Mouse (Mus musculus) cerebellum, postnatal 14 days (tissue): ENCODE results near the gene Gm4131.
"Not testable (repeated sequence)": the region's sequence is repeated elsewhere in the genome, so short reads cannot be mapped to it uniquely, and the experiment has no call there.

Source experiments
- DNase-seq, 2 experiments: peaks; one replicate each; pipeline ENCODE4 v3.0.0; 2021; ENCODE audit warnings: mixed read lengths in 2 of 2

Gene Gm4131

DNA sequence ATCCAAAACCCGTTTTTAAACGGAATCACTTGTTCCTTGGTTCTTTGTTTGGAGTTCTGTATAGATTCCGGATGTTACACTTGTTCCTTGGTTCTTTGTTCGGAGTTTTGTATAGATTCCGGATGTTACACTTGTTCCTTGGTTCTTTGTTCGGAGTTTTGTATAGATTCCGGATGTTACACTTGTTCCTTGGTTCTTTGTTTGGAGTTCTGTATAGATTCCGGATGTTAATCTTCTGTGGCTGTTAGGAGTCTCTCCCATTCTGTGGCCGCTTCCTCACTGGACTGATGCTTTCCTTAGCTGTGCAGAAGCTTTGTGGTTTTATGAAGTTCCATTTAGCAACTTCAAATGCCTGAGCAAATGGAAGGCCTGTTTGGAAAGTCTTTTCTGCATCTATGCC lies at the start of gene Gm4131:
Gene Gm4131 (minus strand): TSS at position 101 of the 400 bp plus-strand sequence.
- DNase-seq = not testable (repeated sequence)

- DNase-seq = no peak
Observed at GRCm38 (mm10) chr14:62609904-62610303, 43.2 kb upstream of the Gm4131 start.

GRCm38 (mm10) chr14:62607791-62608196 lies 41.1 kb upstream of the Gm4131 start:
- peak; percentile 45 to 48 for DNase-seq

DNA sequence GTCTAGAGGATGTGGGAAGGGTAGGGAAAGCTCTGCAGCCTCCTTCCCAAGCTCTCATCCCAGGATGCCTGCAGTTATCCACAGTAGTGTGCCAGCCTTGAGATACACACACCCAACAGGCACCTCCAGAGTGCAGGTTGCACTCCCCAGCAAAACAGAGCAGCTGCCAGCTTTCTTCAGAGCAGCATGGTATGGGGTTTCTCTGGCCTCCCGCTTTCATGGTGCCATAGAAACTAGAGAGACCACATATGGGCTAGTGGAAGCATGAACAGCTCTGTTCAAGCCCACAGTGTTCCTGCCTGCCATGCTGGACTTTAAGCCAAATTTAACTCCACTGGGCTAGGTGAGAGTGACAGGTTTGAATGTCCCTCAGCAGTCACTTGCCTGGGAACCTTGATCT lies 36.1 kb upstream of the Gm4131 start:
- DNase-seq = no peak

DNA sequence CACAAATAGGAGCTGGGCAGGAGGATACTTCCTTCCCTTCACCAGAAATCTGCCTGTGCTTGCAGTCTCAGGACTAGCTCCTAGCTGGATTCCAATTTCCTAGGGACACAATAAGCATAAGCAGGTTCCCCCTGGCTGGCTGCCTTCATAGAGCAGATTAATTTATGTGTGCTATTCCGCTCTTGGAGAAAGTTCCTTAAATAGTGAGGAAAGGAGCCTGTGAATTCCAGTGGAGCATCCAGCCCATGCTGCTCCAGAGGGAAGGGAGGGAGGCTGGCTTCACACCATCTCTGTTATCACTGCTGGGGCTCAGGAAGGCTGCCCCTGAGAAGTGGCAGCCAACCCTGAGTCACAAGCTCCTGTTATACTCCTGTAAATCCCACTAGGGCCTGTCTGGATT lies 35.5 kb upstream of the Gm4131 start:
- no peak for DNase-seq

GRCm38 (mm10) chr14:62600109-62600522 lies 33.4 kb upstream of the Gm4131 start:
- DNase-seq = no peak

- no peak for DNase-seq
Observed at GRCm38 (mm10) chr14:62585338-62585737, 18.6 kb upstream of the Gm4131 start.

DNA sequence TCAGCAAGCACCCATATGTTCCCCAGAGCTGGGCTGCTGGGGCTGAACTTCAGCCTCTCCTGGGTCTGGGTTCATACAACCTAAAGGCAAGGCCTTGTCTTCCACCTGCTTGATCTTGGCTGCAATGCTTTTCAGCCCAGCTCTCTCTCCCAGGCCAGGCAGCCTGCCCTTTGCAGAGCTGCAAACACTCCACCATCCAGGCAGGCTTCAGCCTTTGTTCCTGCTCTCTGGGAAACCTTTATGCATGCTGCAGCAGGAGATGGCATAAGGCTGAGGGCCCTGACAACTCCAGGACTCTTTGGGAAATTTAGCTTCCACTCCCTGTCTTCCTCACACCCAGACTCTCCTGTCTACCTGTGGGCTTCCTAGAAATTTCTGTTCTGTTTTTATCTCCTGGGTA lies 17.9 kb upstream of the Gm4131 start:
- no peak for DNase-seq

DNA sequence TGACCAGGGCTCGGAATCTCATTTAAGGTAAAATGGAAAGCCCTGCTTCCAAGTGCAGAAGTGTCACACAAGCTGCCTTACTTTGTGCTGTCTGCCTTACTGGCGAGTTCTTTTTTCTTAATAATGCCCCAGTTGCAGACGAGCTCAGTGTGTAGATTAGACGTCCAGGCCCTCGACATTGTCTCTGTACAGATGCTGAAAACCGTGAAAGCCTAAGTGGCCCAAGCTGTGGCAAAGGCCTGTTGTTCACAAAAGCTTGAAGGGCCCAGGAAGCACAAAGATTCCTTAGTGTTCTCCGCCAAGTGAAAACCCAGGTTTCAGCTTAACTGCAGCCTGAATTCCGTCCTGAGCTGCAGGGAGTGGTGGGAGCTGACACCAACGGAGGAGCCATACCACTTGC lies 15.0 kb upstream of the Gm4131 start:
- DNase-seq = no peak

DNA sequence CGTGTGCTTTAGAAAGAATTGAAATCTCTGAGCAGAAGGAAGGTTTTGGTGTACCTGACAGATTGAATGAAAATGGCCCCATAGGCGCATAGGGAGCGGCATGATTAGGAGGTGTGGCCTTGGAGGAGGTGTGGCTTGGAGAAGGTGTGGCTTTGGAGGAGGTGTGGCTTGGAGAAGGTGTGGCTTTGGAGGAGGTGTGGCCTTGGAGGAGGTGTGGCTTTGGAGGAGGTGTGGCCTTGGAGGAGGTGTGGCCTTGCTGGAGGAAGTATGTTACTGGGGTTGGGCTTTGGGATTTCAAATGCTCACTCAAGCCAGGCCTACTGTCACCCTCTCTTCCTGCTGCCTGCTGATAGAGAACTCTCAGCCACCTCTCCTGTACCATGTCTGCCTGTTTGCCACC lies 14.2 kb upstream of the Gm4131 start:
- DNase-seq = no peak

GRCm38 (mm10) chr14:62575862-62576261 lies 9.1 kb upstream of the Gm4131 start:
- DNase-seq = peak; percentile 64 to 66

DNA sequence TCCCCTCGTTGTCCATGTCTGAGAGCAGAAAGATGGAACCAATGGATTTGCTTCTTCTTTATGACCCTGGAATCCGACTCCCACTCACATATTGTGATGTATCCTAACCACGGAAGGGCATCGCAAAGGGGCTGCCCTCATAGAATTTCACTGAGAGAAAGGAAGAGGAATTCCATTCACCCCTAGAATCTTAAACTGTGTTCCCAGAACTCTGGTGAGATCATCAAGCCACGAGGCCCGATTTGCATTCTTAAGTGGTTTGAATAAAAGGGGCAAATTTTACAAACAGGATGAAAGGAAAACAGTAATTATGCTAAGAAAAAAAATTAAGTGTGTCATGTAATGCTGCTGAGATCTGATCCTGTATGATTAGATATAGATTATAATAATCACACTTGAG lies 8.2 kb upstream of the Gm4131 start:
- no peak for DNase-seq

DNA sequence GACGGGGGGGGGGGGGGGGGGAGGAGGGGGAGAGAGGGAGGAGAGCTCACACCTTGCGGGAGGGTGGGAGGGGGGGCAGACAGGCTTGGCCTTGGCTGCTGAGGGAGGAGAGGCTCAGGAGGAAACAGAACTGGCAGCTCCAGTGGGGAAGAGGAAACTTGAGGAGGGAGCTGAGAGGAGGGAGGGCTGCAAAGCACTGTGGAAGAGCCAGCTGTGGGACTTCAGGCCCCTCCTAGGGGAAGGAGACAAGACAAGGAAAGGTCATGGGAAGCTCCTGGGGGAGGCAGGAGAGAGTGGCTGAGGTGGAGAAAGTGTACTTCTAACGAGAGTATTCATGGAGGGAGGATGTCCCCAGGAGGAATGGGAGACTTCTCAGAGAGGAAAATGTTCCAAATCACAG lies 6.7 kb upstream of the Gm4131 start:
- DNase-seq = no peak

GRCm38 (mm10) chr14:62570299-62570698 lies 3.6 kb upstream of the Gm4131 start:
- no peak for DNase-seq

GRCm38 (mm10) chr14:62569463-62569862 lies 2.7 kb upstream of the Gm4131 start:
- no peak for DNase-seq

DNA sequence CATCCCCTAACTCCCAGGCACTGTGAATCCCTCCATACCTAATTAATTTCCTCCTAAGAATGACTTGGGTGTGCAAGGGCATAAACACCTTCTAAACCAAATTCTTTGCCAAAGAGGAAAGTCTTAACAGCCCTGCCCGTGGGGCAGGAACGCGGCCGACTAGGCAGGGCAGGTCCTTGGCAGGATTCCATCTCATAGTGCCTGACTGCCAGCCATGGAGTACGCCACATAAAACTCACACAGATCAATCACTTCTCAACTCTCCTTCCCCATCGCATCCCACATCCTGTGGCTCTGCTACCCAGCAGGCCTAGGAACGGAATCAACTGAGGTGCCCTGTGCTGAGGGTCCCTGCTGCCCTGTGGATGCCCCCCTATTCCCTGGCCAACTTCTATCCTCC lies 3.0 kb downstream of the Gm4131 start:
- DNase-seq = peak; percentile 35 to 48

DNA sequence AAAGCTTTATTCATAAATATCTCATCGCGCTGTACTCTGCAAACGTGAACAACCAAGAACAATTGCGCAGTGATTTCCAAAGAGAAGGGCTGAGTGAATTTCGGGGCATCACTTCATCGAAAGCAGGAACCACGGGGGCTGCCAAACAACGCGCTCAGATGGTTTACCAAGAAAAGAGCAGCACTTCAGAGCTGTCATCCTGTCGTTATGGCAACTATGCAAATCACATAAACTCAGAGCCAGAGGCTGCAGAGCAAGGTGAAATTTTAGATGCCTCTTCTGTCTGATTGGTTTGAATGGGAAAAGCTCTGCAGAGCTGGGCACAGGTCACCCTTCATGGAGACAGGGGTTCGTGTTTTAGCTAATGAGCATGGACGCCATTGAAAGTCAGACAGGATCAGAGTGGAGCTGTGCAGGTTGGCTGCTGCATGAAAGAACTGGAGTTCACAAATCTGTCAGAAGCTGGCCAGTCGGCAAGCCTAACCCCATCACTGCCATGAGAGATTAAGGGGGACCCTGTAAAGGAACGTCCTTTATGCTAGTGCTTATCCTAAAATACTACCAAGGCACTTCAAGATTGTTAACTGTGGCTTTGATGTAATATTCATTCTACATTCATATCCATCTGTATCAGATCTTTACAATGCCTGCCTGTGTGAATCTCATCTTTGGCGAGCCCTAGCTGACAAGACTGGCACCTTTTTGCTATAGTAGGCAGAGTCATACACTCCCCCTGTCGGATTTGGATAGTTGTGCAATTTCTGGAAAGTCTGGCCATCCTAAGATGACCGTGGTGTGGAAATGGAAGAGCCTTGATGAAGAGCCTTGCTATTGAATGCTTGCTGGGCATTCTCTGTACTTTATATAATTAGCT lies 4.6 kb downstream of the Gm4131 start:
- DNase-seq = no peak

GRCm38 (mm10) chr14:62557111-62557510 lies 9.6 kb downstream of the Gm4131 start:
- DNase-seq = no peak

DNA sequence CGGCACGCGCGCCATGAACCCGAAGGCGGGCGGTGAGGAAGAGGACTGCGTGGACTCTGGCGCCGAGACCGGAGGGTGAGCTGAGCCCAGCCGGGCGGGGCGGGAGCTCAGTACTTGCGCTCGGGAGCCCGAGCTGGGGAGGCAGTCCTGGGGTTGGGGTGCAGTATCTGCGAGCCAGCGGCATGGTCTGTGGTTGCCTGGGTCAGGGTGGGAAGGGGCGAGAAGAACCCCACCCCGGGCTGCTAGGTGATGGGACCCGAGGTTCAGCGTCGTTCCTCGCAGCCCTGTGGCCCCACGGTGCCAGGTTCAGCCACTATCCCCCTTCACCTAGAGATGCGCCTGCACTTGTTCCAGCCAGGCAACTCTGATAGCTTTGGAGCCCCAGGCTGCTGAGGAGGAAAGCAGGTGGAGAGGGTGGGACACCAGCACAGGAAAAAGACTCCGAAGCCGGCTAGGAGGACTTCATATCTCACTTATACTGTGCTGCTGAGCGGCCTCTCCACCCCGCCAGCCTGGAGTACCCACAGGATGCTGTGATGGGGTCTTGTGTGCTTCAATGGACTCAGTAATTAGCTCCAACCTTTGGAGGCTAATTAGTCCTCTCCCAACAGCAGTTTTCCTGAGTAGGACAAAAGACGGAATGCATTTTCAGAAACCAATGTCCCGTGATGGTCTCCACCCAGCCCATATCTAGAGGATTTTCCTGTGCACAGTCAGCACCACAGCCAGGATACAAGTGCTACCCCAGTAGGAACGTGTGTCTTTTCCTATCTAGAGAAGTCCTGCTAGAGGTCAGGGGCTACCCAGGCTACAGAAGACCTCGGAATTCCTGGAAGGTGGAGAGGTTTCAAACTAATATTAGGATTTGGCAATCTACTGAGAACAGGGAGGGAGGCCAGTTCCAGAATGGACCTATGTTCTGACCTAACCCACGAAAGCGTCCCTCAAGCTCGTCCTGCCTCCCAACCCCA lies 10.6 kb downstream of the Gm4131 start:
- DNase-seq = peak in 1 of 2 experiments; percentile 47

DNA sequence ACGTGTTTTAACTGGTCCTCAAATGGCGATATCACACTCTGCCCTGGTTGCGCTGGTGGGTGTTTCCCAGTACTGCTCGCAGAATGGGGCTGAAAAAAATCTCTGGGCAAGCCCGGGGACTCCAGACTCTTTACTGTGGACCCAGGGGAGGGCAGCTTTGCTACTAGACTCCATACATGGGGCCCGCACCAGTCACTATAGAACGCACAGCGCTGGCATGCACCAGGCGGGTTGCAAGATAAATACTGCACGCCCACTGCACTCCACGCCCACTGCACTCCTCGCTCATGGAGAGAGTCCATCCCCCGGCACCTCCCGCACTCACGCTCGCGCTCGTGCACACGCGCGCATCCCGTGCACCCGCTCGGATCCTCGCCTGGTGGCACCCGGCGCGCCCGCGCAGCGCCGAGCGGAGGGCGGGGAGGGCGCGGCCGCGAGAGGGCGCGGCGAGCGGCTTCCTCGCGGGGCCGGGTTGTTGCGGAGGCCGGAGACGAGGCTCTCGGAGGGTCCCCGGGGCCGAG lies 11.4 kb downstream of the Gm4131 start, which contains the start of gene Fam124a:
Gene Fam124a (plus strand): TSS at position 429 of the 521 bp plus-strand sequence.
- DNase-seq = peak; percentile 83 to 87

GRCm38 (mm10) chr14:62553786-62554185 lies 12.9 kb downstream of the Gm4131 start:
- DNase-seq = no peak

DNA sequence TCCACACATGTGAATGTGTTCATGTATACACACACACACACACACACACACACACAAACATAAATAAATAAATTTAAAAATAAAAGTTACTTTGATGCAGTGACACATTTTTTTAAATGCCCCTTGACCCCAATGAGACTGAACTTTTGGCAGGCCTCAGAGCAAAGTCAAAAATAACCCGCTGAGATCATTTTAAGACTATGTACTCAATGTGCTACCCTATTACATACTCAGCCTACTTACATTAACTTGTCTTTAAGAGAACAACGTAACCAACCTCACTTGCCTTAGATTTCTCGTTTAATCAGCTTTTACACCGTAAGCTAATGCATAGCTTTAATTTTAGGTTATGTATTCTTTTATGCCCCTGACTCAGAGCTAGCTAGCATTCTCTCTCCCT lies 13.9 kb downstream of the Gm4131 start:
- no peak for DNase-seq

DNA sequence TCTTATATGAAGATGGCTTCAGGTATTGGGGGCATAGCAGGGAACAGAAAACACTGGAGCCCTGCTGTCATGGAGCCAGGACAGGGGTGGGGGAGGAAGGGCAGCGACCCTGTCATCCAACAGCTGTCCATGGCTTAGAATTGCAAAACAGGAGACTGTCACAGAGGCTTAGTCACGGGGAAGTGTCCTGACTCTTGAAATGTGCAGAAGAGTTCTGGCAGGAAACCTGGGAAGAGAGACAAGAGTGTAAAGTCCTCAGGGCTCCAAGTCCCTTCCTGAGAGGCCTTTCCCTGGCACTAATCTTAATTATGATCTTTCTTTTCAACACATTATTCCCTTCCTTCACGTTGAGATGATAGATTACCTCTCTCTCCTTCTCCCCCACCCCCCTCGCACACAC lies 16.6 kb downstream of the Gm4131 start:
- no peak for DNase-seq
